Mouse (Mus musculus) frontal cortex, adult (tissue): ENCODE results near the gene Suclg2.

Source experiments
- ATAC-seq: cut with Nextera tagmentation; 2 replicates; pipeline ENCODE4 v1.9.2; 2017; ENCODE audit warnings: mild to moderate bottlenecking, moderate library complexity, mixed read lengths; ENCODE audit not compliant: low TSS enrichment

Gene Suclg2

DNA sequence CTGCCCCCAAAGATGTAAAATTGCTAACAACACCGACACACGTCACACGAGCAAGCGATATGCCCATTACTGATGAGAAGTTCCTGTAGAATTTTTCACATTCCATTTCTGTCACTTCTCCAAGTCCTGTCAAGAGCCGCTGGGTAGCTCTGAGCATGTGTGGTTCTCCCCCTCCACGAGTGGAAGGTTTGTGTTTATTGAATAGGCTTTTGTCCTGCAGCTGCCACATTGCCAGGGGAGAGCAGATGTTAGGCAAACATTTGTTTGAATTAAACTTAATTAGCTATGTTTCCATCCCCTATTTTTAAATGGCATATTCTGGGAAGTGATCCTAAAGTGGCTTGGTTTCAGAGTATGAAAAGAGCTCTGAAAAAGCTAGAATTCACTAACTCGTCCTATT, 249.1 kb downstream of the Suclg2 start:
- peak; percentile 47 for ATAC-seq

DNA sequence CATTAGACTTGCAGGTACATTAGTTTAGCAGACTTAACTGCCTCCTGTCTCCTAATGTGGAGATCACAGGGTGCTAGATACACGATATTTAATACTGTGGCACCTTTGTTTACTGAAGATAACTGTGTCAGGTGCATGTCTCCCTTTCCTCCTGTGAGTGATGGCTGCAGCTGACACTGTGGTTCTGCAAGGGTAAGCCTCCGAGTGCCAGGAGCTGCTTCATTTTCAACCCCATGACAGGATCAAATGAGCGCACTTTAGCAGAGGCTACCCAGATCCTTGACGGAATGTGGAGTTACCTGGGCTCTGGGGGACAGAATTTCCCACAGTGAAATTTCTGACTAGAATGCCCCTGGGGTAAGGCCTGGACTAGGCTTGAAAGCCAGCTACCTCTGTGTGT, 253.3 kb downstream of the Suclg2 start:
- ATAC-seq, result no peak

DNA sequence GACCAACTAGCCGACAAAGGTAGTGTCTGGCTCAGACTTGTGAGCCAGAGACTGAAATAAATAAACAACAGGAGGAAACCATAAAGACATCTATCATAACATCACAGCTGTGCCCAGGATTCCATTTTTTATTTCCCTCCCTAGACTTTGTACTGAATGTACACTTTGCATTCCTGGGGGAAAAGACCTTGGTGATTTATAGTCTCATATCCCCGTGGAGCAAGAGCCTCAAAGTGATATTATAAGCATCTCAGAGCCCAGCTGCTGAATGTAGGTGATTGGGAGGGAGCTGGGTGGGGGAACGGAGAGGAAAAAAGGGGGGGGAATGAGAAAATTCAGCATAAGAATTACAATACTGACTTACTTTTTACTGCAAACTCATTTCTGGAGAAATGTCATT, 259.2 kb downstream of the Suclg2 start:
- ATAC-seq, result no peak

- no peak for ATAC-seq
These were observed 272.4 kb downstream of the Suclg2 start for GRCm38 (mm10) chr6:95446151-95446550.

DNA sequence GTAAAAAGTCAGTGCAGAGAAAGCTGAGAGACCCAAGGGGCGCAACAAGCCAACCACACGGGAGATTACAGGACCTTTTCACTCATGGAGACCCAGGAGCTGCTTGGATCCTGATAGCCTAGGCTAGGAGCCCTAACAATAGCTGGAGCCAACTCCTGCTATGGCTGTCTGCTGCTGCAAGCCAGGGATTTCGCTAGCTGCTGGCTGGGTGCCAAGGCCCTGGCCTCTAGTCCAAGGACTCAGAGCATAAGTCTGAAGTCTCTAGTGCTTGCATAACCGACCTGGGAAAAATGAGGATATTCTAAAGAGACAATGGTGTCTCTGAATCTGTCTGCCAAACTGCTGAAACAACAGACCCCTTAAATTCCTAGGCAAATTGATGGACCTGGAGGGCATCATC, 273.6 kb downstream of the Suclg2 start:
- no peak for ATAC-seq
